Mouse (Mus musculus): ENCODE measurements around the gene Rptor. TPM values are rescaled to one million over a fixed set of nuclear protein-coding genes. Genes with fewer than 3 reads are reported as not detected.

Gene Rptor
- total RNA-seq, 2 experiments from 2014 or later = 57.5 to 62.0 TPM

GRCm38 (mm10) chr11:119907006-119907650, 304.4 kb downstream of the Rptor start:
- intact Hi-C loops (cut with DNase I) = loop anchor here (2.0 to 10.0 kb wide), 3 partner anchors 110 to 602 kb away; partner anchors contain the start of genes Card14 and Eif4a3

GRCm38 (mm10) chr11:119907711-119908110, 305.0 kb downstream of the Rptor start:
- intact Hi-C loops (cut with DNase I) = loop anchor here (2.0 to 10.0 kb wide), 3 partner anchors 111 to 603 kb away; partner anchors contain the start of genes Card14 and Eif4a3
- no peak for DNase-seq (ENCODE audit: low spot score in 2 of 2)

More at GRCm38 (mm10) chr11:119907006-119907650, 304.4 kb downstream of the Rptor start:
- DNase-seq (ENCODE audit: low spot score in 2 of 2) = peak; percentile 42 to 87

- intact Hi-C loops (cut with DNase I) = loop anchor here (1.0 to 10.0 kb wide), 3 partner anchors 82 to 605 kb away; partner anchors contain the start of genes Card14 and Eif4a3
- DNase-seq (ENCODE audit: low spot score in 2 of 2) = peak; percentile 66 to 77
Observed at GRCm38 (mm10) chr11:119909436-119909835, 306.7 kb downstream of the Rptor start.

- intact Hi-C loops (cut with DNase I) = loop anchor here (2.0 kb wide), 1 partner anchor 188 kb away; no protein-coding TSS in a partner anchor
- no peak for DNase-seq (ENCODE audit: low spot score in 2 of 2)
Observed at GRCm38 (mm10) chr11:119912845-119913244, 310.1 kb downstream of the Rptor start.

- DNase-seq (ENCODE audit: low spot score in 2 of 2) = peak; percentile 90 to 94
- intact Hi-C loops (cut with DNase I) = loop anchor here (2.0 kb wide), 1 partner anchor 187 kb away; no protein-coding TSS in a partner anchor
Observed at GRCm38 (mm10) chr11:119913291-119913934, 310.7 kb downstream of the Rptor start, which contains the start of gene Chmp6. TSS of gene Chmp6 (plus strand) at chr11:119913441.

- DNase-seq (ENCODE audit: low spot score in 2 of 2) = no peak
- intact Hi-C loops (cut with DNase I) = loop anchor here (2.0 kb wide), 1 partner anchor 187 kb away; no protein-coding TSS in a partner anchor
Observed at GRCm38 (mm10) chr11:119913935-119914314, 311.2 kb downstream of the Rptor start.

- intact Hi-C loops (cut with DNase I) = no loop called here
Observed at GRCm38 (mm10) chr11:119914381-119914780, 311.7 kb downstream of the Rptor start.

GRCm38 (mm10) chr11:119915666-119916065, 313.0 kb downstream of the Rptor start:
- intact Hi-C loops (cut with DNase I) = no loop called here
- DNase-seq (ENCODE audit: low spot score in 2 of 2) = no peak

More at GRCm38 (mm10) chr11:119914381-119914780, 311.7 kb downstream of the Rptor start:
- DNase-seq (ENCODE audit: low spot score in 2 of 2) = no peak

- intact Hi-C loops (cut with DNase I) = no loop called here
- no peak for DNase-seq (ENCODE audit: low spot score in 2 of 2)
Observed at GRCm38 (mm10) chr11:119916102-119916790, 313.5 kb downstream of the Rptor start.

- intact Hi-C loops (cut with DNase I) = no loop called here
- no peak for DNase-seq (ENCODE audit: low spot score in 2 of 2)
Observed at GRCm38 (mm10) chr11:119916834-119917469, 314.2 kb downstream of the Rptor start.

- DNase-seq (ENCODE audit: low spot score in 2 of 2) = no peak
- intact Hi-C loops (cut with DNase I) = no loop called here
Observed at GRCm38 (mm10) chr11:119918521-119918920, 315.8 kb downstream of the Rptor start.

- no peak for DNase-seq (ENCODE audit: low spot score in 2 of 2)
Observed at GRCm38 (mm10) chr11:119919432-119919831, 316.7 kb downstream of the Rptor start.

GRCm38 (mm10) chr11:119919897-119920296, 317.2 kb downstream of the Rptor start:
- intact Hi-C loops (cut with DNase I) = no loop called here

More at GRCm38 (mm10) chr11:119919432-119919831, 316.7 kb downstream of the Rptor start:
- intact Hi-C loops (cut with DNase I) = no loop called here

GRCm38 (mm10) chr11:119920668-119921067, 318.0 kb downstream of the Rptor start:
- intact Hi-C loops (cut with DNase I) = no loop called here

More at GRCm38 (mm10) chr11:119919897-119920296, 317.2 kb downstream of the Rptor start:
- peak; percentile 65 to 73 for DNase-seq (ENCODE audit: low spot score in 2 of 2)

GRCm38 (mm10) chr11:119925176-119925575, 322.5 kb downstream of the Rptor start:
- intact Hi-C loops (cut with DNase I) = no loop called here
- DNase-seq (ENCODE audit: low spot score in 2 of 2) = peak in 1 of 2 experiments; percentile 58

More at GRCm38 (mm10) chr11:119920668-119921067, 318.0 kb downstream of the Rptor start:
- DNase-seq (ENCODE audit: low spot score in 2 of 2) = no peak

- intact Hi-C loops (cut with DNase I) = no loop called here
- DNase-seq (ENCODE audit: low spot score in 2 of 2) = no peak
Observed at GRCm38 (mm10) chr11:119926762-119927161, 324.1 kb downstream of the Rptor start.

- intact Hi-C loops (cut with DNase I) = no loop called here
- DNase-seq (ENCODE audit: low spot score in 2 of 2) = peak; percentile 54 to 78
Observed at GRCm38 (mm10) chr11:119928023-119928681, 325.4 kb downstream of the Rptor start.

- intact Hi-C loops (cut with DNase I) = no loop called here
- DNase-seq (ENCODE audit: low spot score in 2 of 2) = no peak
Observed at GRCm38 (mm10) chr11:119929603-119930265, 327.0 kb downstream of the Rptor start.

Data from left cerebral cortex, postnatal 25 days (tissue).